Comparison of ENCODE assay signal across 19 mouse cellular contexts in the genomic region with DNA sequence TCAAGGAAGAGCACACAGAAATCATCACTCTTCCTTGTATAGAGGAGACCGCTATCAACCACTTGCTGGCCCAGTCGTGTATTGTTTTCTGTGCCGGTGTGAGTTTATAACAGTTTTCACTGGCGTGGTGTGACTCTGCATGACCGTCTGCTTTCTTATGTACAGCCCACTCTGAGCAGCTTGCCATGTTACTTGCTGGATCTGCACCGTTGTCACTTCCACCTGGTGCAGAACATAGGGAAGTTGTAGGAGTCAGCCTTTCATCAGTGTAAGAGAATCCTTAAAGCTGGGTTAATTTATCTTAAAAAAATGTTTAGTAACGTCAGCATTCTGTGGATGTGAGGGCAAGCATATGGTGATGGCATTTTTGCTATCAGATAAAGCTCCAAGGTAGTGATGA.
"Had no signal": no experiment of that assay in that cellular context is flagged by ENCODE, and none has a peak within 500 bp of the region (broad histone marks: within the 10 kb centered on the region; RNA-seq: fewer than 3 reads in every experiment).

No protein-coding gene starts in this region.

- H3K4me1 ChIP-seq: liver, embryonic 15.5 days; lung, embryonic 15.5 days; stomach, embryonic 15.5 days had no signal

- ATAC-seq: liver, postnatal 0 days; lung, postnatal 0 days; midbrain, embryonic 16.5 days had no signal

- H3K4me2 ChIP-seq: liver, embryonic 15.5 days; lung, embryonic 15.5 days; midbrain, embryonic 12.5 days; neural tube, embryonic 12.5 days; stomach, embryonic 15.5 days had no signal

- H3K27ac ChIP-seq: liver, embryonic 15.5 days; lung, embryonic 15.5 days; macrophage; midbrain, embryonic 12.5 days; neural tube, embryonic 12.5 days; stomach, embryonic 15.5 days; stomach, postnatal 0 days had no signal

- H3K9ac ChIP-seq: liver, embryonic 15.5 days; liver, postnatal 0 days; lung, embryonic 15.5 days; midbrain, embryonic 12.5 days; neural tube, embryonic 12.5 days; stomach, embryonic 15.5 days had no signal

- H3K4me3 ChIP-seq: liver, embryonic 15.5 days; lung, embryonic 15.5 days; megakaryocyte, embryonic 14.5 days; midbrain, embryonic 12.5 days; neural tube, embryonic 12.5 days; stomach, embryonic 15.5 days had no signal

- H3K27me3 ChIP-seq: liver, embryonic 15.5 days; lung, embryonic 15.5 days; megakaryocyte, embryonic 14.5 days; midbrain, embryonic 12.5 days; neural tube, embryonic 12.5 days; stomach, embryonic 15.5 days had no signal

- DNase-seq: liver, postnatal 0 days; lung, adult 2 months; lung, postnatal 14 days; lung, postnatal 36 days; midbrain, embryonic 14.5 days; right cerebral cortex, postnatal 14 days; thymus, adult 2 months; thymus, postnatal 25 days; thymus, postnatal 4 days had no signal

- H3K36me3 ChIP-seq: liver, embryonic 15.5 days; lung, embryonic 15.5 days; midbrain, embryonic 12.5 days; neural tube, embryonic 12.5 days; stomach, embryonic 15.5 days had no signal

- H3K9me3 ChIP-seq: liver, embryonic 15.5 days; lung, embryonic 15.5 days; midbrain, embryonic 12.5 days; neural tube, embryonic 12.5 days; stomach, embryonic 15.5 days had no signal
